Mouse (Mus musculus): Measurements from ENCODE around the gene Rab3ip. TPM values are rescaled to one million over a fixed set of nuclear protein-coding genes. Genes with fewer than 3 reads are reported as not detected.

Gene Rab3ip
- polyA plus RNA-seq, 1 experiment from 2014 or later: 9.8 TPM

GRCm38 (mm10) chr10:116980273-116980672 lies 29.7 kb upstream of the Rab3ip start:
- no peaks in the 10 kb centered on the region for H3K9me3 ChIP-seq (replicated peaks)
- no peaks in the 10 kb centered on the region for H3K4me1 ChIP-seq (replicated peaks)
- no peak overlapping the region for H3K27ac ChIP-seq
- ATAC-seq (ENCODE audit: low read depth) (no peak), DNase-seq (no peak)
- WGBS (ENCODE audit: insufficient replicate concordance): 70% methylated on average over 4 of the region's 4 CpGs
- H3K36me3 ChIP-seq: no peaks in the 10 kb centered on the region
- H3K9ac ChIP-seq: no peak overlapping the region
- no peaks in the 10 kb centered on the region for H3K27me3 ChIP-seq
- no peak overlapping the region for H3K4me3 ChIP-seq (replicated peaks)
- no peak overlapping the region for H3K4me2 ChIP-seq

DNA sequence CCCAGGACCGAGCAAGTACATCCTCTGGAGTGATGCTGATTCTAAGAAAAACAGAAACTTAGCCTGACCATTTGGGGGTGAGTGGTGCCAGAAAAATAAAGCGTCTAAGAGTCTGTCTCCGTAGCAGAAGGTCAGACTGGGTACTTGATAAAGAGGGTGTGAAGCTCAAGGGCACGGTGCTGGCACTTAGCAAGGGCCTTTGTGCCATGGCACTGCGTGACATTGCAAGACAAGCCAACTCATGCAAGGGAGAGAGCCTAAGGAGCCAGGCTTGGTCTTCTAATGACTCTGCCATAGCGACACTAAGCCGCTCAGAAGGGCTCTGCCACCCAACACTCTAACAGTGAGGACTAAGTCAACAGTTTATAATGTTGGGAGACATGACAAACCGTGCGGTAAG lies 28.3 kb upstream of the Rab3ip start:
- H3K9ac ChIP-seq: no peak overlapping the region
- no peaks in the 10 kb centered on the region for H3K36me3 ChIP-seq
- H3K27me3 ChIP-seq: no peaks in the 10 kb centered on the region
- DNase-seq (no peak), ATAC-seq (ENCODE audit: low read depth) (no peak)
- H3K4me1 ChIP-seq (replicated peaks): no peaks in the 10 kb centered on the region
- H3K4me3 ChIP-seq (replicated peaks): no peak overlapping the region
- H3K9me3 ChIP-seq (replicated peaks): no peaks in the 10 kb centered on the region
- H3K4me2 ChIP-seq: no peak overlapping the region
- H3K27ac ChIP-seq: no peak overlapping the region
- WGBS (ENCODE audit: insufficient replicate concordance): 73% methylated on average over 9 of the region's 9 CpGs

GRCm38 (mm10) chr10:116977858-116978257 lies 27.3 kb upstream of the Rab3ip start:
- H3K4me2 ChIP-seq: no peak overlapping the region
- no peak overlapping the region for H3K4me3 ChIP-seq (replicated peaks)
- no peaks in the 10 kb centered on the region for H3K9me3 ChIP-seq (replicated peaks)
- no peak overlapping the region for H3K27ac ChIP-seq
- H3K4me1 ChIP-seq (replicated peaks): no peaks in the 10 kb centered on the region
- WGBS (ENCODE audit: insufficient replicate concordance): 40% methylated on average over 2 of the region's 2 CpGs
- H3K36me3 ChIP-seq: no peaks in the 10 kb centered on the region
- no peak for ATAC-seq (ENCODE audit: low read depth)
- H3K9ac ChIP-seq: no peak overlapping the region
- no peaks in the 10 kb centered on the region for H3K27me3 ChIP-seq
- DNase-seq: no peak

DNA sequence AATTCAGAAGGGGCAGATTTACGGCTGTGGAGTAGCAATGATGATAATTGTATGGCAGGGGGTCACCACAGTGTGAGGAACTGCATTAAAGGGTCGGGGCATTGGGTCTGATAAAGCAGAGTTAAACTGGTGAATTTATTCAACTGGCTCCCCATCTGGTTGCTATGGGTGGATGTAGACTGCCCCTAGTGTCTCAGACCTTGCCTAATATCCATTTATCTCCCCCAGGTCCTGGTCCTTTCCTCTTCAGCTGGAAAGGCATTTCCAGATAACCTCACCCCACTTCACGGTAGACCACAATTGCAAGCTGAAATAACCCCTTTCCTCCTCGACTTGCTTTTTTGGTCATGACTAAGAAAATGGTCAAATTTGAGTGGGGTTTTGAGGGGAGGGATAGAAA lies 26.9 kb upstream of the Rab3ip start:
- Histone ChIP-seq H3K4me1 (replicated peaks) (no peaks in the 10 kb centered on the region), H3K9me3 (replicated peaks) (no peaks in the 10 kb centered on the region), H3K36me3 (no peaks in the 10 kb centered on the region), H3K27me3 (no peaks in the 10 kb centered on the region), H3K9ac (no peak overlapping the region), H3K4me3 (replicated peaks) (no peak overlapping the region), H3K27ac (no peak overlapping the region), H3K4me2 (no peak overlapping the region)
- WGBS (ENCODE audit: insufficient replicate concordance): 18% methylated on average over 4 of the region's 4 CpGs
- no peak for DNase-seq
- no peak for ATAC-seq (ENCODE audit: low read depth)

- Histone ChIP-seq H3K4me1 (replicated peaks) (no peaks in the 10 kb centered on the region), H3K36me3 (no peaks in the 10 kb centered on the region), H3K27ac (no peak within 1 kb of the TSS), H3K4me2 (no peak within 1 kb of the TSS), H3K9me3 (replicated peaks) (no peaks in the 10 kb centered on the region), H3K4me3 (replicated peaks) (no peak within 1 kb of the TSS), H3K9ac (no peak within 1 kb of the TSS), H3K27me3 (no peaks in the 10 kb centered on the region)
- ATAC-seq (ENCODE audit: low read depth): no peak
- no peak for DNase-seq
- WGBS (ENCODE audit: insufficient replicate concordance): 76% methylated on average over 6 of the region's 6 CpGs
Measured at GRCm38 (mm10) chr10:116972509-116972908, 21.9 kb upstream of the Rab3ip start, which contains the start of gene Gm10271. TSS of gene Gm10271 (minus strand) at chr10:116972609.

GRCm38 (mm10) chr10:116968741-116969140 lies 18.2 kb upstream of the Rab3ip start:
- Histone ChIP-seq H3K4me2 (no peak overlapping the region), H3K4me3 (replicated peaks) (no peak overlapping the region), H3K27me3 (no peaks in the 10 kb centered on the region), H3K27ac (no peak overlapping the region), H3K4me1 (replicated peaks) (no peaks in the 10 kb centered on the region), H3K36me3 (no peaks in the 10 kb centered on the region), H3K9ac (no peak overlapping the region), H3K9me3 (replicated peaks) (no peaks in the 10 kb centered on the region)
- 60% methylated on average over 4 of the region's 4 CpGs for WGBS (ENCODE audit: insufficient replicate concordance)
- no peak for ATAC-seq (ENCODE audit: low read depth)
- no peak for DNase-seq

GRCm38 (mm10) chr10:116966065-116966464 lies 15.5 kb upstream of the Rab3ip start:
- H3K4me2 ChIP-seq: no peak overlapping the region
- no peak overlapping the region for H3K4me3 ChIP-seq (replicated peaks)
- ATAC-seq (ENCODE audit: low read depth) (no peak), DNase-seq (no peak)
- no peaks in the 10 kb centered on the region for H3K4me1 ChIP-seq (replicated peaks)
- H3K27ac ChIP-seq: no peak overlapping the region
- no peaks in the 10 kb centered on the region for H3K36me3 ChIP-seq
- H3K27me3 ChIP-seq: no peaks in the 10 kb centered on the region
- H3K9me3 ChIP-seq (replicated peaks): no peaks in the 10 kb centered on the region
- 65% methylated on average over 6 of the region's 6 CpGs for WGBS (ENCODE audit: insufficient replicate concordance)
- H3K9ac ChIP-seq: no peak overlapping the region

DNA sequence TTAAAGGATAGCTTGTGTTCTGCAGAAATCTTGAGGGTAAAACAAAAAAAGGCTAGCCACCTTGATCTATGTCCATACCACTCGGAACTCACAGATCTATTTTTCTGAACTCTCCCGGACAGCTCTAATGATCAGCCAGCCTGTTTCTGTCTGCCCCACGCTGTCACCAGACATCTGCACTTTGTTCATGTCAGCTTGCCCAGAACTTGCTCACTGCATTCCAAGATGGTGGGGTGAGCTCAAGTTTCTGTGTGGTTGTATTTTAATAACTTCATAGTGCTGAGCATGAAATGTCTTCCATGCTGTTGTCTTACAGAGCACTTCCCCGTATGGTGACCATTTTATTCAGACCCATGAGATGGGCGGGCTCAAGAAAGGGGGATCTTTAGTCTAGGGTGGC lies 14.7 kb upstream of the Rab3ip start:
- H3K9me3 ChIP-seq (replicated peaks): no peaks in the 10 kb centered on the region
- H3K27me3 ChIP-seq: no peaks in the 10 kb centered on the region
- no peaks in the 10 kb centered on the region for H3K36me3 ChIP-seq
- 62% methylated on average over 5 of the region's 5 CpGs for WGBS (ENCODE audit: insufficient replicate concordance)
- DNase-seq: no peak
- no peak overlapping the region for H3K4me2 ChIP-seq
- ATAC-seq (ENCODE audit: low read depth): no peak
- H3K27ac ChIP-seq: no peak overlapping the region
- H3K4me3 ChIP-seq (replicated peaks): no peak overlapping the region
- no peak overlapping the region for H3K9ac ChIP-seq
- no peaks in the 10 kb centered on the region for H3K4me1 ChIP-seq (replicated peaks)

DNA sequence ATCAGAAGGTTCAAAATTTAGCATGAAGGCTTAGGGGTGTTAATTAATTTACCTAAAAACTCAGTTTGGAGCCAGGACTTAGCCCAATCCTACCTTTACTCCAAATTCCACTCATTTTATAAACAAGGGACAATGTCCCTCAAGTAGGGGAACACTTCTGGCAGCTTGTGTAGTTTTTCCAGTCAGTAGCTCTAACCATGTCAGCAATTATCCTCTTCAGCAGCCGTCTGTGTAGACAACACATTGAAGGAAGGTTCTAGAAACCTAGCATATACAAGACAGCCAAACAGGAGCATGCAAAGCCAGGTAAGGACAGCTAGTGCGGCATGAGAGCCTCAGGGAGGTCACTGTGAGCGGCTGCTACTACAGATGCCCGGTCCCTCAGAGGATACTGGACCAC lies 14.0 kb upstream of the Rab3ip start:
- Histone ChIP-seq H3K27ac (no peak overlapping the region), H3K4me1 (replicated peaks) (no peaks in the 10 kb centered on the region), H3K9ac (no peak overlapping the region), H3K36me3 (no peaks in the 10 kb centered on the region), H3K27me3 (no peaks in the 10 kb centered on the region), H3K4me2 (no peak overlapping the region), H3K4me3 (replicated peaks) (no peak overlapping the region), H3K9me3 (replicated peaks) (no peaks in the 10 kb centered on the region)
- ATAC-seq (ENCODE audit: low read depth) (no peak), DNase-seq (no peak)
- 57% methylated on average over 4 of the region's 4 CpGs for WGBS (ENCODE audit: insufficient replicate concordance)

GRCm38 (mm10) chr10:116964084-116964483 lies 13.5 kb upstream of the Rab3ip start:
- no peaks in the 10 kb centered on the region for H3K4me1 ChIP-seq (replicated peaks)
- no peak overlapping the region for H3K9ac ChIP-seq
- no peak overlapping the region for H3K27ac ChIP-seq
- H3K4me2 ChIP-seq: no peak overlapping the region
- H3K27me3 ChIP-seq: no peaks in the 10 kb centered on the region
- ATAC-seq (ENCODE audit: low read depth): no peak
- no peak overlapping the region for H3K4me3 ChIP-seq (replicated peaks)
- no peaks in the 10 kb centered on the region for H3K36me3 ChIP-seq
- DNase-seq: no peak
- H3K9me3 ChIP-seq (replicated peaks): no peaks in the 10 kb centered on the region
- WGBS (ENCODE audit: insufficient replicate concordance): 66% methylated on average over 11 of the region's 11 CpGs

DNA sequence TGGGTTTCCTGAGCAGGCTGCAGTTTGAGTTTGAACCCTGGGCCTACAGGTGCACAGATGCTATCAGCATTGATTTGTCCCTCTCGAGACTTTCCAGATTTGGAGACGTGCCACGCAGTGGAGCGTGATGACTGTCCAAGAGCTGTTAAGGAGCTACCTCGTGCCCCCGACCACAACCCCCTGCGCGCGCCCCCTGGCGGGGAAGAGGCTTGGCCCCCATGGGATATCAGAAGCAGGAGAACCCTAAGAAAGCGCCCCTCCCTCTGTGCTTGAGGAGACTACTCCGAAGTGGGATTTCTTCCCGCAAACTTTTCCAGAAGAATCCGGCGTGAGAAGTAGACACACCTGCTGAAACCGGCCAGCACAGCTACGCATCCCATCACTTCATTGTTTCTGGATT lies 12.2 kb upstream of the Rab3ip start:
- peak; percentile 4 for DNase-seq
- no peak for ATAC-seq (ENCODE audit: low read depth)

DNA sequence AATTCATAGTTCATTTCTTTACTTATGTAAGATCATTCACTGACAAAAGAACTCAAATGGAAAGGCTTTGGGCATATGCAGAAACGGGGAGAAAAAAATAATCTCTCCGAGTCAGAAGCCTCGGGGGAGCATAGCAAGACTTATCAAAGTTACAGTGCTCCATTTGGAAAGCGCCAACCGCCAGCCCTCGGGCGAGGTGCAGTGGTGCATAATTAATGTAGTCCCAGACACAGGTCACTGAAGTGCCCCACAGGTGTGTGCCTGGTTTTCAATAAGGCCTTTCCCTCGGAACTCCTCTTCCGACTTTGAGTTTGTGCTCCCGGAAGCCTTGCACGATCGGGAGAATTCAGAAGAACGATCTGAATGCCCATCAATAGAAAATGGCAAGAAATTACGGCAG lies 11.6 kb upstream of the Rab3ip start:
- Histone ChIP-seq H3K36me3 (no peaks in the 10 kb centered on the region), H3K4me2 (no peak overlapping the region), H3K27me3 (no peaks in the 10 kb centered on the region), H3K9me3 (replicated peaks) (no peaks in the 10 kb centered on the region), H3K9ac (no peak overlapping the region), H3K4me1 (replicated peaks) (no peaks in the 10 kb centered on the region), H3K27ac (no peak overlapping the region), H3K4me3 (replicated peaks) (no peak overlapping the region)
- 73% methylated on average over 14 of the region's 14 CpGs for WGBS (ENCODE audit: insufficient replicate concordance)
- no peak for ATAC-seq (ENCODE audit: low read depth)
- no peak for DNase-seq

More for the DNA sequence above, 12.2 kb upstream of the Rab3ip start:
- H3K4me1 ChIP-seq (replicated peaks): no peaks in the 10 kb centered on the region
- H3K4me3 ChIP-seq (replicated peaks): no peak overlapping the region
- H3K4me2 ChIP-seq: no peak overlapping the region
- no peak overlapping the region for H3K27ac ChIP-seq
- H3K9ac ChIP-seq: no peak overlapping the region
- WGBS (ENCODE audit: insufficient replicate concordance): 46% methylated on average over 17 of the region's 17 CpGs
- no peaks in the 10 kb centered on the region for H3K9me3 ChIP-seq (replicated peaks)
- no peaks in the 10 kb centered on the region for H3K27me3 ChIP-seq
- H3K36me3 ChIP-seq: no peaks in the 10 kb centered on the region

All from liver, embryonic 13.5 days (tissue).